Mouse (Mus musculus) embryo, embryonic 10.5 days (tissue): ENCODE data around the gene Rap1gds1.

Experiments used
- DNase-seq: peaks from one replicate; pipeline ENCODE4 v3.0.0-alpha.2; 2015; ENCODE audit warnings: low spot score

The Rap1gds1 gene

DNA sequence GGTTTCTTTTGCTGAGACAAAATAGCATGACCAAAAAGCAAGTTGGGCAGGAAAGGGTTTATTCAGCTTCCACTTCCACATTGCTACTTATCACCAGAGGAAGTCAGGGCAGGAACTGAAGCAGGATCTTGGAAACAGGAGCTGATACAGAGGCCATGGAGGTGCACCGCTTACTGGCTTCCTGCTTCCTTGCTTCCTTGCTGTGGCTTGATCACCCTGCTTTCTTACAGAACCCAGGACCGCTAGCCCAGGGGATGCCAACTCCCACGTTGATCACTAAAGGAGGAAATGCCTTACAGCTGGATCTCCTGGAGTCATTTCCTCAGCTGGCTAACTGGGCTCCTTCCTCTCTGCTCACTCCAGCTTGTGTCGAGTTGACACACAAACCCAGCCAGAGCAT, 197.3 kb downstream of the Rap1gds1 start:
- no peak for DNase-seq

DNA sequence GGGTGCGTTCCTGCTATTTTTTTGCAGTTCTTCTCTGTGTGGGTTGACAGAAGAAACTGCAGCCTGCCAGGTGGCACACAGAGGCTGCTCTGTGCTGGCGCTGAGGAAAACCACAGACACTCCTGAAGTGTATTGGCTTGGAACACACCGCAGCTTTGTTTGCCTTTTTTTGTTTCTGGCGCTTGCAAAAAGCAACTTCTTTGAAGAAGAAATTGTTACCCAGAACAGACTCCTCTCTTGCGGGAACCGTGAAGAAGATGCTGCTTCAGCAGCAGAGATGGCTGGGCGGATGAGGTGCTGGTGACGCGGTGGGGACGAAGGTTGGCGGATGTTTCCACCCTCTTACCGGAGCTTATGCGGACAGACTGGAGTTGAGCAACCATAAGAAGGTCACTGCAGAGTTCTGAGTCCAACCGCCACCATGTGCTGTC, 198.1 kb downstream of the Rap1gds1 start:
- DNase-seq = no peak

DNA sequence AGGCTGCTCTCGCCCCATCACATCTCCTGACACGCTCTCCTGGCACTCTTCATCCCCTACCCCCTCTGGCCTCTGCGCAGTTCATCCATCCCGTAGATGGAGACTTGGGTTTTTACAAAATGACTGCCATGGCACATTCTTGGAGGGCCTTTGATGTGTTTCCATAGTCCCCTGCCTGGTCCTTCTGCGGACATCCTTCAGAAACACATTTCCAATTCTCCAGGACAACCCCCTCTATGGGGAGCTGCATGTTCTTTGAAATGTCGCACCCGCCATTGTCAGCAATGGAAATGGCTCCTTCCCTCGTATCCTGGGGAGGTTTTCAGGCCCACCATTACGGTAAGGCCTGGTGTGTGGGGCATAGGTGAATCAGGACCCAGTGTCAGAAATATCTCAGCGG, 198.6 kb downstream of the Rap1gds1 start:
- no peak for DNase-seq

DNA sequence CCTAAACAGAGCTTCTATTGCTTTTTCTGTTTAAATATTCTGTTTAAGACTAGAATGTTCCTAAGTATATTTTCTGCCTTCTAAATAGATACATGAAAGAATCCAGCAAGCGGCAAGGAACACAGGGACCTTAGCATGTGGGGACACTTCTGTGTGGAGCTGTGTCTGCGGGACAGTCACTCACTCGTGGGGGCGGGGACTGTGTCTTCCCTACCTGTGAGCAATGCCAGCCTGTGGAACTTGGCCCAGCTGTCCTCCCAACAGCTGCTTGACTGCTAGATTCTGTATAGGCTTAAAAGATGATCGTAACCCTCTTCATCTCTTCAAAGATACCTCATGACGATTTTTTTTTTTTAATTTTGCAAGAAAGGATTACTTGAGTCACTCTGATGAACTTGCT, 199.1 kb downstream of the Rap1gds1 start:
- no peak for DNase-seq
